Mouse (Mus musculus) heart, postnatal 0 days (tissue): ENCODE measurements around the gene Fam234b.

Experiments
- CTCF ChIP-seq: IDR thresholded peaks from 2 replicates; pipeline ENCODE4 v1.5.1; 2016; ENCODE audit warnings: antibody characterized with exemption, control low read depth, low read depth
- EP300 ChIP-seq: IDR thresholded peaks from 2 replicates; pipeline ENCODE4 v1.6.1; 2016; ENCODE audit warnings: antibody characterized with exemption, low read depth

- TF ChIP-seq CTCF (no peak), EP300 (no peak)
These were observed 81.5 kb downstream of the Fam234b start for GRCm38 (mm10) chr6:135279286-135279685.
